Mouse (Mus musculus) kidney, postnatal 0 days (tissue): ENCODE measurements at regions not wholly inside any gene's neighbourhood (a gene's known extent, or its start where the extent isn't known, plus 50 kb on each side); places are given as distances from the start of the nearest gene placed in this dataset.

Source experiments
- ATAC-seq: fragments of 200-750 bp; cut with Nextera tagmentation; replicated peaks from 2 replicates; pipeline ENCODE4 v1.8.0; 2017; ENCODE audit warnings: low read depth, moderate number of reproducible peaks, moderate TSS enrichment, moderate library complexity; ENCODE audit not compliant: low FRiP score
- DNase-seq: peaks from one replicate; pipeline ENCODE4 v3.0.0-alpha.2; 2016; ENCODE audit warnings: low spot score
- H3K27ac ChIP-seq: fragments of 300-500 bp; sonication (generic); 2 replicates; pipeline ENCODE4 v1.5.1; 2014; ENCODE audit warnings: mild to moderate bottlenecking
- H3K27me3 ChIP-seq: fragments of 300-500 bp; sonication (generic); 2 replicates; pipeline ENCODE4 v1.6.1; 2014; ENCODE audit warnings: low read length, mixed read lengths; ENCODE audit not compliant: insufficient read depth
- H3K36me3 ChIP-seq: fragments of 300-500 bp; sonication (generic); 2 replicates; pipeline ENCODE4 v1.6.1; 2014; ENCODE audit warnings: low read length, mixed read lengths; ENCODE audit not compliant: insufficient read depth
- H3K4me1 ChIP-seq: fragments of 300-500 bp; sonication (generic); replicated peaks from 2 replicates; pipeline ENCODE4 v1.6.1; 2014; ENCODE audit warnings: antibody characterized with exemption, low read length, mixed read lengths; ENCODE audit not compliant: insufficient read depth
- H3K4me2 ChIP-seq: fragments of 300-500 bp; sonication (generic); 2 replicates; pipeline ENCODE4 v1.6.1; 2014; ENCODE audit warnings: mild to moderate bottlenecking, low read length, moderate library complexity, mixed read lengths
- H3K4me3 ChIP-seq: fragments of 300-500 bp; sonication (generic); replicated peaks from 2 replicates; pipeline ENCODE4 v1.5.1; 2014; ENCODE audit warnings: low read depth, low read length
- H3K9ac ChIP-seq: fragments of 300-500 bp; sonication (generic); 2 replicates; pipeline ENCODE4 v1.6.1; 2014; ENCODE audit warnings: low read depth, low read length
- H3K9me3 ChIP-seq: fragments of 300-500 bp; sonication (generic); replicated peaks from 2 replicates; pipeline ENCODE4 v1.6.1; 2016; ENCODE audit warnings: low read length, inconsistent platforms, mixed read lengths
- CTCF ChIP-seq: IDR thresholded peaks from 2 replicates; pipeline ENCODE4 v1.5.1; 2016; ENCODE audit warnings: antibody characterized with exemption, low read depth, mild to moderate bottlenecking, moderate library complexity
- WGBS: fragments of 180-500 bp; shearing (Covaris S2); extraction: QIAGEN DNeasy Blood & Tissue Kit; methylation state at CpG from one replicate; pipeline ENCODE4 v1.1.7; 2014; 5-methylcytosine and 5-hydroxymethylcytosine counted together

DNA sequence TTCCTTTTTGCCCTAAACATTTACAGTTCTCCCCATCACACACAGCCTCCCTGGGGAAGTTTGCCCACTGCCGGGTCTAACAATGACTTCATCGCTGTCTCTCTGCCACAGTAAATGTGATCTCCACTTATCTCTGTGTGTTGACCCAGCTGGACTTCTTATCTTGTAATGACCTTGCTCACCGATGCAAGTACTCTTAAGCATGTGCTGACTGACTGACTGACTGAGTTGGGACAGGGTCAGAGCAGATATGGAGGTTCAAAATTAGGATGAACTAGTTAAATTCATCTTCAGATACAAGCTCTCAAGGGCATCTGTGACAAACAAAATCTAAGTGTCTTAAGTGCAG, 196.2 kb downstream of the Gm26897 start:
- 56% methylated on average over 3 of the region's 3 CpGs for WGBS
- Histone ChIP-seq H3K9ac (no peak overlapping the region), H3K4me2 (no peak overlapping the region), H3K27ac (no peak overlapping the region), H3K4me1 (no peaks in the 10 kb centered on the region), H3K27me3 (no peaks in the 10 kb centered on the region), H3K4me3 (no peak overlapping the region), H3K9me3 (no peaks in the 10 kb centered on the region), H3K36me3 (no peaks in the 10 kb centered on the region)
- no peak for DNase-seq
- ATAC-seq = no peak
- no peak for TF ChIP-seq CTCF

DNA sequence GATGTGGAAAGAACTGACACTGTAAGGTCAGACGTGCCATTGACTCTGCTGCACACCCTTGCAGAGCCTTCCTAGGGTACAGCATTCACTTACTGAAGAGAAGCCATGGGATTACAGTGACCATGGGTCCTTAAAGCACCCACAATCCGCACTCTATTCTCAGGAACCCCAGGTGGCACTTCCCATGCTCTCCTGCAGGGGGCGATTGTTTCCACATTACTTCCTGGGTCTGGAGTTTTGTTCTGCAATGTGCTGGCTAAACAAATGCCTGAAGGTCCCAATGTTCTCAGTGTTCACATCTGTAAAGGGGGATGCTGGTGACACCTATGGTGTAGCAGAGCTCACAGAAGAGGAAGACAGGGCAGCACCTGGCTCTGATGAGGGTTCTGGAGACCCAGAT, 198.0 kb downstream of the Gm26897 start:
- H3K4me2 ChIP-seq = no peak overlapping the region
- H3K36me3 ChIP-seq = no peaks in the 10 kb centered on the region
- no peak overlapping the region for H3K4me3 ChIP-seq
- DNase-seq (no peak), ATAC-seq (no peak)
- H3K27ac ChIP-seq = no peak overlapping the region
- no peaks in the 10 kb centered on the region for H3K27me3 ChIP-seq
- WGBS = 74% methylated on average over 3 of the region's 3 CpGs
- TF ChIP-seq CTCF = peak; percentile 52
- H3K9me3 ChIP-seq = no peaks in the 10 kb centered on the region
- H3K9ac ChIP-seq = no peak overlapping the region
- no peaks in the 10 kb centered on the region for H3K4me1 ChIP-seq

- Histone ChIP-seq H3K9me3 (no peaks in the 10 kb centered on the region), H3K27ac (no peak overlapping the region), H3K4me3 (no peak overlapping the region), H3K9ac (no peak overlapping the region), H3K4me1 (no peaks in the 10 kb centered on the region), H3K36me3 (no peaks in the 10 kb centered on the region), H3K4me2 (no peak overlapping the region), H3K27me3 (no peaks in the 10 kb centered on the region)
- DNase-seq = no peak
- no peak for TF ChIP-seq CTCF
- 83% methylated on average over 3 of the region's 3 CpGs for WGBS
- no peak for ATAC-seq
These were observed 201.8 kb downstream of the Gm26897 start for GRCm38 (mm10) chr5:111935381-111936134.

DNA sequence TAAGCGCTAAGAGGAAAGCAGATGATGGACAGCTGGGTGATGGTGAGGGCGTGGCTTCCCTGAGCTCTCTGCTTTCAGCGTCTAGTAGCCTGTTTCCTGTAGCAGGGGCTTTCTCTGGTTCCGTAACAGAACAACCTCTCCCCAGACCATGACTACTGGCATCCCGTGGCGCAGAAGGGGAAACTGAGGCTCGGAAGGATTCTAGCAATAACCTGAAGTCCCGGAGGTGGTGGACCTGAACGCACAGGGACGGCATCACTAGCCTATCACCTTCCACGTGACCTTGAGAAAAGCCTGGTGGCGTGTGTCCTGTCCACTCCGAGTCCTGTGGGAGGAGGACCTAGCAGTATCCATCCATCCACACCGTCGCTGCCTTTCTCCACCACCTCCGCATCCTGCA, 208.1 kb downstream of the Gm26897 start:
- no peaks in the 10 kb centered on the region for H3K4me1 ChIP-seq
- ATAC-seq (no peak), DNase-seq (no peak)
- no peaks in the 10 kb centered on the region for H3K36me3 ChIP-seq
- H3K27me3 ChIP-seq = no peaks in the 10 kb centered on the region
- no peak overlapping the region for H3K4me3 ChIP-seq
- no peak for TF ChIP-seq CTCF
- WGBS = 70% methylated on average over 16 of the region's 16 CpGs
- H3K9me3 ChIP-seq = no peaks in the 10 kb centered on the region
- no peak overlapping the region for H3K9ac ChIP-seq
- no peak overlapping the region for H3K27ac ChIP-seq
- no peak overlapping the region for H3K4me2 ChIP-seq

- WGBS = 86% methylated on average over 2 of the region's 2 CpGs
- ATAC-seq = no peak
- no peak overlapping the region for H3K27ac ChIP-seq
These were observed 209.1 kb downstream of the Gm26897 start for GRCm38 (mm10) chr5:111942792-111943191.

DNA sequence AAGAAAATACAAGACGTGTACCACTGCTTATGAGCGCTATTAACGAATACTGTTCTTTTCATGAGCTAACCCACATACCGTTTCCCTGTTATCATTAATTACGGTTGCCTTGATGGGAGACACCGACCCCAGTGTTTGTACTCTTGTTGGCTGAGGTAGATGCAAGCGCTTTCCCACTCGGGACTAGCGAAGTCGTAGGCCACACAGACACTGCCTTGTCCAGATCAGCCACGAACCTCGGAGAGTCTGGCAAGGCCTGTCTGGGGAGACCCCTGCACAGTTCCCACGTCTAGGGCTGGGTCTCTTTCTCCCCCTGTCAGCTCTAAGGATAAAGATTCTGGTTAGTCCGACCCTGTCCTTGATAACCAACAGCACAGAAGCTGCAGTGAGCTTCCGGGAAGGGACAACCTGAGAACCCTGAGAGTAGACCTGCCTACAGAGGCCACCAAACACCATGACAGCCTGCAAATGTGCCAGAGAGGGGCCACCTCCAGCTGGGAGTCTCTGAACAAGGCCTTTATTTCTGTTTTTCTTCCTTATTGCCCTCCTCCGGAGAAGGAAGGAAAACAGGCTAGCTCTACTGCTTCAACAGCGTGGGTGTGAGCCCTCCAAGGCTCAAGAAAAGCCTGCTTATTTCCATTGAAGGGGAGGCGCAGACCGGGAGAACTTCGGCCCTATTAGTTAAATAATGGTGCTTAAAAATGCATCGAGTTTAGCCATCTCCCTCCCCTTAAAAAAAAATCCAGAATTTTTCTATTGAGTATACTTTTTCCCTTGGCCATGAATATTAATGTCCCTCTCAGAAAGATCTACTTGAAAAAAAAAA, 209.8 kb downstream of the Gm26897 start:
- no peak overlapping the region for H3K27ac ChIP-seq

More at GRCm38 (mm10) chr5:111942792-111943191, 209.1 kb downstream of the Gm26897 start:
- Histone ChIP-seq H3K9ac (no peak overlapping the region), H3K4me2 (no peak overlapping the region), H3K4me3 (no peak overlapping the region), H3K4me1 (no peaks in the 10 kb centered on the region), H3K27me3 (no peaks in the 10 kb centered on the region), H3K36me3 (no peaks in the 10 kb centered on the region), H3K9me3 (no peaks in the 10 kb centered on the region)
- no peak for DNase-seq
- no peak for TF ChIP-seq CTCF

More for the DNA sequence above, 209.8 kb downstream of the Gm26897 start:
- Histone ChIP-seq H3K9me3 (no peaks in the 10 kb centered on the region), H3K9ac (no peak overlapping the region), H3K4me1 (no peaks in the 10 kb centered on the region), H3K4me2 (no peak overlapping the region), H3K4me3 (no peak overlapping the region), H3K27me3 (no peaks in the 10 kb centered on the region), H3K36me3 (no peaks in the 10 kb centered on the region)
- DNase-seq (no peak), ATAC-seq (no peak)
- WGBS = 61% methylated on average over 21 of the region's 21 CpGs
- no peak for TF ChIP-seq CTCF
